Mouse (Mus musculus) embryo, embryonic 10 days (tissue): ENCODE measurements at regions not wholly inside any gene's neighbourhood (a gene's known extent, or its start where the extent isn't known, plus 50 kb on each side); places are given as distances from the start of the nearest gene placed in this dataset.

ENCODE experiments used
- DNase-seq: peaks from one replicate; pipeline ENCODE4 v3.0.0-alpha.2; 2015; ENCODE audit warnings: low spot score

- DNase-seq, result no peak
Observed at GRCm38 (mm10) chr9:41682911-41683310, 441.2 kb downstream of the Sorl1 start.

GRCm38 (mm10) chr9:41675656-41676055 is 448.4 kb downstream of the Sorl1 start:
- DNase-seq, result no peak

- DNase-seq, result no peak
Observed at GRCm38 (mm10) chr9:41672958-41673357, 451.1 kb downstream of the Sorl1 start.

- DNase-seq, result no peak
Observed at GRCm38 (mm10) chr9:41668741-41669140, 455.4 kb downstream of the Sorl1 start.

- no peak for DNase-seq
Observed at GRCm38 (mm10) chr9:41665000-41665685, 459.0 kb downstream of the Sorl1 start.

GRCm38 (mm10) chr9:41660576-41660975 is 463.5 kb downstream of the Sorl1 start:
- DNase-seq, result no peak

- peak; percentile 27 for DNase-seq
Observed at GRCm38 (mm10) chr9:41660011-41660410, 464.1 kb downstream of the Sorl1 start.

- DNase-seq, result no peak
Observed at GRCm38 (mm10) chr9:41631564-41632205, 470.2 kb upstream of the Ubash3b start.

GRCm38 (mm10) chr9:41621341-41621740 is 459.8 kb upstream of the Ubash3b start:
- DNase-seq, result no peak

- peak; percentile 36 for DNase-seq
Observed at GRCm38 (mm10) chr9:41614002-41614401, 452.5 kb upstream of the Ubash3b start.

- DNase-seq, result no peak
Observed at GRCm38 (mm10) chr9:41612802-41613550, 451.5 kb upstream of the Ubash3b start.

- peak; percentile 56 for DNase-seq
Observed at GRCm38 (mm10) chr9:41612452-41612795, 450.9 kb upstream of the Ubash3b start.

- peak; percentile 96 for DNase-seq
Observed at GRCm38 (mm10) chr9:41611534-41612451, 450.3 kb upstream of the Ubash3b start.

GRCm38 (mm10) chr9:41610347-41610746 is 448.9 kb upstream of the Ubash3b start:
- DNase-seq, result peak; percentile 45

- no peak for DNase-seq
Observed at GRCm38 (mm10) chr9:41606136-41606535, 444.6 kb upstream of the Ubash3b start.

GRCm38 (mm10) chr9:41604916-41605315 is 443.4 kb upstream of the Ubash3b start:
- no peak for DNase-seq

- DNase-seq, result no peak
Observed at GRCm38 (mm10) chr9:41600778-41601177, 439.3 kb upstream of the Ubash3b start.

- DNase-seq, result no peak
Observed at GRCm38 (mm10) chr9:41599874-41600273, 438.4 kb upstream of the Ubash3b start.

- DNase-seq, result peak; percentile 26
Observed at GRCm38 (mm10) chr9:41595749-41596148, 434.3 kb upstream of the Ubash3b start.

- DNase-seq, result no peak
Observed at GRCm38 (mm10) chr9:41593998-41594397, 432.5 kb upstream of the Ubash3b start.

GRCm38 (mm10) chr9:41592900-41593690 is 431.6 kb upstream of the Ubash3b start:
- no peak for DNase-seq
